Mouse (Mus musculus) stomach, postnatal 0 days (tissue): ENCODE measurements at regions not wholly inside any gene's neighbourhood (a gene's known extent, or its start where the extent isn't known, plus 50 kb on each side); places are given as distances from the start of the nearest gene placed in this dataset.

Experiments used
- ATAC-seq: fragments of 200-750 bp; cut with Nextera tagmentation; 2 replicates; pipeline ENCODE4 v1.8.0; 2017; ENCODE audit not compliant: low FRiP score, low TSS enrichment
- DNase-seq: peaks from one replicate; pipeline ENCODE4 v3.0.0-alpha.2; 2016; ENCODE audit warnings: low spot score
- H3K27ac ChIP-seq: fragments of 300-500 bp; sonication (generic); replicated peaks from 2 replicates; pipeline ENCODE4 v1.5.1; 2014; ENCODE audit warnings: mild to moderate bottlenecking, control low read depth
- H3K27me3 ChIP-seq: fragments of 300-500 bp; sonication (generic); 2 replicates; pipeline ENCODE4 v1.6.1; 2014; ENCODE audit warnings: low read length; ENCODE audit not compliant: control insufficient read depth, insufficient read depth
- H3K36me3 ChIP-seq: fragments of 300-500 bp; sonication (generic); 2 replicates; pipeline ENCODE4 v1.6.1; 2014; ENCODE audit warnings: low read length, mixed read lengths; ENCODE audit not compliant: control insufficient read depth, insufficient read depth
- H3K4me1 ChIP-seq: fragments of 300-500 bp; sonication (generic); replicated peaks from 2 replicates; pipeline ENCODE4 v1.6.1; 2014; ENCODE audit warnings: antibody characterized with exemption; ENCODE audit not compliant: control insufficient read depth, insufficient read depth
- H3K4me2 ChIP-seq: fragments of 300-500 bp; sonication (generic); replicated peaks from 2 replicates; pipeline ENCODE4 v1.6.1; 2014; ENCODE audit warnings: low read depth, mild to moderate bottlenecking, control low read depth, moderate library complexity
- H3K4me3 ChIP-seq: fragments of 300-500 bp; sonication (generic); 2 replicates; pipeline ENCODE4 v1.5.1; 2014; ENCODE audit warnings: low read depth, low read length, control low read depth
- H3K9ac ChIP-seq: fragments of 300-500 bp; sonication (generic); 2 replicates; pipeline ENCODE4 v1.6.1; 2014; ENCODE audit warnings: mild to moderate bottlenecking, low read length, control low read depth, mixed read lengths
- H3K9me3 ChIP-seq: fragments of 300-500 bp; sonication (generic); 2 replicates; pipeline ENCODE4 v1.6.1; 2016; ENCODE audit warnings: low read length; ENCODE audit not compliant: control insufficient read depth
- CTCF ChIP-seq: IDR thresholded peaks from 2 replicates; pipeline ENCODE4 v1.5.1; 2016; ENCODE audit warnings: antibody characterized with exemption, low read depth, mild to moderate bottlenecking, moderate library complexity
- EP300 ChIP-seq: optimal IDR thresholded peaks from 2 replicates; pipeline ENCODE3; 2016; ENCODE audit warnings: antibody characterized with exemption
- WGBS: fragments of 180-500 bp; shearing (Covaris S2); extraction: QIAGEN DNeasy Blood & Tissue Kit; methylation state at CpG from one replicate; pipeline ENCODE4 v1.1.7; 2014; 5-methylcytosine and 5-hydroxymethylcytosine counted together

DNA sequence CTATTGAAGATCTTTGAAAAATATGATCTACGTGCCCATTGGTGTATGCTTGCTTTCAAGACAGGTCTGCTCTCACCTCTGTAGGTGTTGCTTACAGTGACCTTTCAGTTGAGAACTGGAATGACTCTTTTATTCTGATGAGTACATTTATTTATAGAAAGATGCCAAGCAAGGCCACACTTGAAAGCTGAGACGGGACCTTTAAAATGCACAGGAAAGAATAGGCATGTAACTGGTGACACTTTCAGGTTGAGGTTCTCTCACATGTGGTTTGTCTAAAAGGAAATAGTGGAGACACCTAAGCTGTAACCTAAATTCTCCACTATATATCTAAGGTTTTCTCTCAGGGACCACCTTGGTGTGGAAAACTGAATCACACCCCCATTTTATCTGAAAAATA lies 326.0 kb upstream of the Cblb start:
- H3K36me3 ChIP-seq, result no peaks in the 10 kb centered on the region
- 75% methylated on average over 2 of the region's 2 CpGs for WGBS
- no peak for ATAC-seq

DNA sequence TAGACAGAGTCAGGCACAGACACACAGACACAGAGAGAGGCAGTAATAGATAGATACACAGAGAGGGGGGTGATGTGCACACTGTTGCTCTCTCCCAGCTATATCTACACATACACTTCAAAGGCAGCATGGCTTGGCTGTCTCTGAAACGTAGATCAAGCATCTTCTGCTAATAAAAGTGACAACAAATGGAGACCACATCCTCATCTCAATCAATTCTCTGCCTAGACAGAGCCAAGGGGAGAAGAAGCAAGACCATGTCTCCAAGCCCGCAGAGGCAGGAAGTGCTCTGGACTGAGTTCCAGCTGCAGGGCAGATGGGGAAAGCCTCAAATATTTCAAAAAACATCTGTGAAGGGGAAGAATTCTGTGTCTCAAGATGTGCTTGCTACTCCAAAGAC lies 312.3 kb upstream of the Cblb start:
- no peak overlapping the region for H3K27ac ChIP-seq
- no peaks in the 10 kb centered on the region for H3K4me1 ChIP-seq
- DNase-seq (no peak), ATAC-seq (no peak)
- no peak for TF ChIP-seq EP300
- TF ChIP-seq CTCF, result no peak
- no peaks in the 10 kb centered on the region for H3K27me3 ChIP-seq
- no peaks in the 10 kb centered on the region for H3K36me3 ChIP-seq
- H3K9ac ChIP-seq, result no peak overlapping the region
- H3K9me3 ChIP-seq, result no peaks in the 10 kb centered on the region
- no peak overlapping the region for H3K4me2 ChIP-seq
- no peak overlapping the region for H3K4me3 ChIP-seq
- 67% methylated on average over 2 of the region's 2 CpGs for WGBS

More for the DNA sequence above, 326.0 kb upstream of the Cblb start:
- Histone ChIP-seq H3K4me1 (no peaks in the 10 kb centered on the region), H3K27ac (no peak overlapping the region), H3K4me2 (no peak overlapping the region), H3K4me3 (no peak overlapping the region), H3K27me3 (no peaks in the 10 kb centered on the region), H3K9me3 (no peaks in the 10 kb centered on the region), H3K9ac (no peak overlapping the region)
- TF ChIP-seq CTCF (no peak), EP300 (no peak)
- DNase-seq, result no peak

DNA sequence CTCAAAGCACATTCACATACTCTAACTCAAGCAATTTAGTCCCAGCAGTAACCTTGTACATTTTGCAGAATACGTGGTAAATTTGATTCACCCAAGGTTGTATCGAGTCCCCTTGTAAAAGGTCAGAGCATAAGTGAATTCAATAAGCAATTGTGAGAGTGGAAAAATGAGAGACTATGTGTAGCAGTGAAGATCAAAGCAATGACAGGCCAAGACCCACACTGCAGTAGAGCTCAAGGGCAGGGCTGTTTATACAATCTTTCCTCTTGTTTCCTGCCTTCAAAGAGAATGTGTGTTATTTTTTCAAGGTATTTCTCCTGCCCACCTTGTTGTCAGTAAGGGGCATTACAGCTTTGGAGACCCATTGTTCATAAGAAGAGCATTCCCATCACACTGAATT lies 311.4 kb upstream of the Cblb start:
- Histone ChIP-seq H3K4me3 (no peak overlapping the region), H3K27ac (no peak overlapping the region), H3K9ac (no peak overlapping the region), H3K4me2 (no peak overlapping the region), H3K27me3 (no peaks in the 10 kb centered on the region), H3K9me3 (no peaks in the 10 kb centered on the region), H3K36me3 (no peaks in the 10 kb centered on the region), H3K4me1 (no peaks in the 10 kb centered on the region)
- DNase-seq (no peak), ATAC-seq (no peak)
- TF ChIP-seq EP300, result no peak
- no peak for TF ChIP-seq CTCF
- WGBS, result 67% methylated on average over 2 of the region's 2 CpGs

DNA sequence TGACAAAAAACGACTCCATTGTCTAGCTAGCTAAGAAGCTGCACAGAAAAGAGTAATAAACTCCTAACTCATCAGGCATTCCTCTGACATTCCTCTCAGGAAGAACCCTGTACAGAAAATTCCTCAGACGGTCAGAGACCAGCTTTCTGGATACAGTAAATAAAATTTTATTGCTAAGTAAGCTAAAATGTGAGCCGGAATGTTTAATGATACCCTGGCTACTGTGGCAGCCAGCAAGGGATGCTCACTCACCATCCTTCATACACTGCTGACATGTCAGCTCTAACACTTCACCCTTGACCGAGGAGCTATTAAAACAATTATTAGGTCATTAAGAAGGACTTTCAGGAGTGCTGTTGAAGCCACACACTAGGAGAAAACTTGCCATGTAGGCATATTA lies 308.3 kb upstream of the Cblb start:
- ATAC-seq, result no peak
- Histone ChIP-seq H3K27ac (no peak overlapping the region), H3K36me3 (no peaks in the 10 kb centered on the region), H3K9me3 (no peaks in the 10 kb centered on the region), H3K27me3 (no peaks in the 10 kb centered on the region), H3K9ac (no peak overlapping the region), H3K4me3 (no peak overlapping the region), H3K4me1 (no peaks in the 10 kb centered on the region), H3K4me2 (no peak overlapping the region)
- DNase-seq, result no peak
- no peak for TF ChIP-seq EP300
- no peak for TF ChIP-seq CTCF
- 49% methylated on average over 4 of the region's 4 CpGs for WGBS

DNA sequence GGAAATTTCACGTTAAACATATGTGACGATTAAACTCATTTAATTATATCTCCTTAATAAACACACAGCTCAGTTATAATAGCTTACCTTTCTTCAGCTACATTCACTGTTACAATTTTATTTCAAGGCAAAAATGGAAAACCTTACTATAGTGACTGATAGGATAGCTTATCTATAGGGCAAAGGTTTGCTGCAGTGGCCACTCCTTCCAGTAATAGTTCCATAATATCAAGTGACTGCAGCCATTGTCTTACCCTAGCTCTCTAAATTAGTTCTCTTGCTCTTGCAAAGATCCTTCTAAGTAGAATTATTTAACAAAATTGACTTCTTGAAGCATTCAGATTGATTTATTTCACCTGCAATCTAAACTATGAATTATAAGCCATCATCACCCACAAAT lies 289.1 kb upstream of the Cblb start:
- 78% methylated on average over 2 of the region's 2 CpGs for WGBS
- no peak overlapping the region for H3K4me2 ChIP-seq
- TF ChIP-seq EP300, result no peak
- TF ChIP-seq CTCF, result no peak
- H3K36me3 ChIP-seq, result no peaks in the 10 kb centered on the region
- H3K4me1 ChIP-seq, result no peaks in the 10 kb centered on the region
- H3K4me3 ChIP-seq, result no peak overlapping the region
- H3K9ac ChIP-seq, result no peak overlapping the region
- no peak overlapping the region for H3K27ac ChIP-seq
- ATAC-seq (no peak), DNase-seq (no peak)
- no peaks in the 10 kb centered on the region for H3K9me3 ChIP-seq
- H3K27me3 ChIP-seq, result no peaks in the 10 kb centered on the region

DNA sequence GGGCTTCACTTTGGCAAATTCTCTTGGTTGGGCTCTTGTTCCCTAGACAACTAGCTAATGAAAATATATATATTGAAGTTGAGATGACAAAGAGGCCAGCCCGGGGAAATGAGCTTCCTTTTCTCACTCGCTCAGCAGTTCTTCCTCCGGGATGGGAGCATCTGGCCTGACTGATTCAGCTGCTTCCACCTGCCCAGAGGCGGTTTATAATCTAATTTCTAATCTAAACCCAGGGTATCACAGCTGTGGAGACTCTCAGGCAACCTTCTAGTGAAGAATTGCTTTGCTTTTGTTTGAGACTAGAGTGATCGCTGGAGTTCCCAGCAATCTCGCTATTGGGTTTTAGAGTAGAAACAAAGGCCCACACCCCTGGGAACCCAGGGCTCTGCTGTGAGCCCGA lies 279.1 kb upstream of the Cblb start:
- DNase-seq, result no peak
- Histone ChIP-seq H3K27me3 (no peaks in the 10 kb centered on the region), H3K9me3 (no peaks in the 10 kb centered on the region), H3K36me3 (no peaks in the 10 kb centered on the region), H3K9ac (no peak overlapping the region), H3K27ac (no peak overlapping the region), H3K4me2 (no peak overlapping the region), H3K4me3 (no peak overlapping the region), H3K4me1 (no peaks in the 10 kb centered on the region)
- WGBS, result 60% methylated on average over 7 of the region's 7 CpGs
- no peak for ATAC-seq
- TF ChIP-seq CTCF, result no peak
